Mouse (Mus musculus) bone marrow, adult 2 months (tissue): Measurements from ENCODE around the gene Rin1.

Source experiments
- CTCF ChIP-seq: fragments of 200-500 bp; IDR thresholded peaks from 2 replicates; pipeline ENCODE4 v1.5.1; 2011; ENCODE audit warnings: low read length, control low read depth; ENCODE audit not compliant: control insufficient read depth, insufficient read depth
- POLR2A ChIP-seq: fragments of 200-500 bp; IDR thresholded peaks from 2 replicates; pipeline ENCODE4 v1.6.1; 2011; ENCODE audit warnings: low read depth, mild to moderate bottlenecking, control low read depth, low read length, borderline replicate concordance; ENCODE audit not compliant: control insufficient read depth

DNA sequence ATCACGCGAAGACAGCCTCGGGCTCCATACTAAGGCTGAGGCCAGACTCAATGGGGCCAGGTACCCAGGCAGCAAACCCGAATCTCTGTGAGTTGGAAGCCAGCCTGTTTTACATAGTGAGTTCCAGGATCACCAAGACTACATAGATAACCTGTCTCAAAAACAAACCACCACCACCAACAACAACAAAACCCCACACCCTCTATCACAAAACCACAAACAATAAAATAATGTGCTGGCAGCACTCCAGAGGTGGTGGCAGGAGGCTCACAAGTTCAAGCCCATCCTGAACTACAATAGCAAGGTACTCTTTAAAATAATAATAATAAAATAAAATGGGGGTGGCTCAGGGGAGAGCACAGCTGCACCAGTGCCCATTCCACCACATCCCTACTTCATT is 13.7 kb upstream of the Rin1 start:
- TF ChIP-seq CTCF (no peak), POLR2A (no peak)
